Mouse (Mus musculus) limb, embryonic 13.5 days (tissue): ENCODE data around the gene Arhgef26. TPM values are rescaled to one million over a fixed set of nuclear protein-coding genes. Genes with fewer than 3 reads are reported as not detected.

Experiments used
- ATAC-seq: fragments of 200-750 bp; cut with Nextera tagmentation; 2 replicates; pipeline ENCODE4 v1.8.0; 2017; ENCODE audit warnings: low read depth, moderate number of reproducible peaks, moderate TSS enrichment; ENCODE audit not compliant: low FRiP score
- H3K27ac ChIP-seq: fragments of 300-500 bp; sonication (generic); 2 replicates; pipeline ENCODE4 v1.5.1; 2015; ENCODE audit warnings: inconsistent platforms, mild to moderate bottlenecking, moderate library complexity
- H3K27me3 ChIP-seq: fragments of 300-500 bp; sonication (generic); 2 replicates; pipeline ENCODE4 v1.6.1; 2015; ENCODE audit warnings: mild to moderate bottlenecking, inconsistent platforms
- H3K36me3 ChIP-seq: fragments of 300-500 bp; sonication (generic); 2 replicates; pipeline ENCODE4 v1.6.1; 2015; ENCODE audit warnings: inconsistent platforms, mild to moderate bottlenecking, moderate library complexity
- H3K4me1 ChIP-seq: fragments of 300-500 bp; sonication (generic); 2 replicates; pipeline ENCODE4 v1.6.1; 2015; ENCODE audit warnings: inconsistent platforms
- H3K4me2 ChIP-seq: fragments of 300-500 bp; sonication (generic); replicated peaks from 2 replicates; pipeline ENCODE4 v1.6.1; 2015; ENCODE audit warnings: inconsistent platforms, mild to moderate bottlenecking, moderate library complexity
- H3K4me3 ChIP-seq: fragments of 300-500 bp; sonication (generic); 2 replicates; pipeline ENCODE4 v1.5.1; 2015; ENCODE audit warnings: moderate library complexity, mild to moderate bottlenecking, inconsistent platforms
- H3K9ac ChIP-seq: fragments of 300-500 bp; sonication (generic); 2 replicates; pipeline ENCODE4 v1.6.1; 2015; ENCODE audit warnings: mild to moderate bottlenecking, inconsistent platforms
- H3K9me3 ChIP-seq: fragments of 300-500 bp; sonication (generic); 2 replicates; pipeline ENCODE4 v1.6.1; 2016; ENCODE audit warnings: inconsistent platforms
- WGBS: fragments of 180-500 bp; shearing (Covaris S2); methylation state at CpG from one replicate; pipeline ENCODE4 v1.1.7; 2015; 5-methylcytosine and 5-hydroxymethylcytosine counted together
- polyA plus RNA-seq: library from polyadenylated mRNA; unstranded; fragments of >200 nt; fragmentation: Nextera tagmentation; extraction: Ambion mirVana; gene quantifications from 2 replicates; pipeline ENCODE4 v1.2.1, GENCODE M21; 2015

Arhgef26 gene
- polyA plus RNA-seq, 1 experiment from 2014 or later = 10.5 TPM

GRCm38 (mm10) chr3:62392636-62393035 lies 54.5 kb downstream of the Arhgef26 start:
- H3K36me3 ChIP-seq = no peaks in the 10 kb centered on the region
- no peak overlapping the region for H3K4me2 ChIP-seq
- no peaks in the 10 kb centered on the region for H3K9me3 ChIP-seq
- ATAC-seq = no peak
- H3K4me3 ChIP-seq = no peak overlapping the region
- no peaks in the 10 kb centered on the region for H3K27me3 ChIP-seq
- H3K4me1 ChIP-seq = peaks cover 36% of the 10 kb centered on the region
- peak overlapping the region; percentile 53 for H3K27ac ChIP-seq
- no peak overlapping the region for H3K9ac ChIP-seq

- 64% methylated on average over 7 of the region's 7 CpGs for WGBS
- no peak overlapping the region for H3K9ac ChIP-seq
- H3K4me2 ChIP-seq = no peak overlapping the region
- no peaks in the 10 kb centered on the region for H3K36me3 ChIP-seq
- no peaks in the 10 kb centered on the region for H3K27me3 ChIP-seq
- no peak for ATAC-seq
- H3K27ac ChIP-seq = peak overlapping the region; percentile 33; the same call in 1 of the 2 replicates
- peaks cover 49% of the 10 kb centered on the region for H3K4me1 ChIP-seq
- no peaks in the 10 kb centered on the region for H3K9me3 ChIP-seq
- H3K4me3 ChIP-seq = no peak overlapping the region
These were observed 56.1 kb downstream of the Arhgef26 start for GRCm38 (mm10) chr3:62394284-62394683.

- H3K27me3 ChIP-seq = no peaks in the 10 kb centered on the region
- peak overlapping the region; percentile 16; the same call in 1 of the 2 replicates for H3K27ac ChIP-seq
- ATAC-seq = no peak
- peaks cover 50% of the 10 kb centered on the region for H3K4me1 ChIP-seq
- H3K9ac ChIP-seq = no peak overlapping the region
- H3K36me3 ChIP-seq = no peaks in the 10 kb centered on the region
- H3K4me2 ChIP-seq = no peak overlapping the region
- no peaks in the 10 kb centered on the region for H3K9me3 ChIP-seq
- 52% methylated on average over 5 of the region's 5 CpGs for WGBS
- no peak overlapping the region for H3K4me3 ChIP-seq
These were observed 57.2 kb downstream of the Arhgef26 start for GRCm38 (mm10) chr3:62395368-62395767.

- H3K27ac ChIP-seq = peak overlapping the region; percentile 73; the same call in 1 of the 2 replicates
- no peaks in the 10 kb centered on the region for H3K36me3 ChIP-seq
- no peaks in the 10 kb centered on the region for H3K27me3 ChIP-seq
- H3K4me2 ChIP-seq = 0 out of 2 replicates have a peak overlapping the region, but pooled peaks have one; percentile 9
- no peaks in the 10 kb centered on the region for H3K9me3 ChIP-seq
- peaks cover 50% of the 10 kb centered on the region for H3K4me1 ChIP-seq
- 18% methylated on average over 5 of the region's 5 CpGs for WGBS
- no peak overlapping the region for H3K4me3 ChIP-seq
- no peak overlapping the region for H3K9ac ChIP-seq
- no peak for ATAC-seq
These were observed 58.0 kb downstream of the Arhgef26 start for GRCm38 (mm10) chr3:62396109-62396508.

GRCm38 (mm10) chr3:62398094-62398493 lies 60.0 kb downstream of the Arhgef26 start:
- H3K4me3 ChIP-seq = no peak overlapping the region
- H3K27me3 ChIP-seq = no peaks in the 10 kb centered on the region
- H3K4me2 ChIP-seq = no peak overlapping the region
- no peak overlapping the region for H3K9ac ChIP-seq
- peaks cover 38% of the 10 kb centered on the region for H3K4me1 ChIP-seq
- ATAC-seq = no peak
- peak overlapping the region; percentile 72 for H3K27ac ChIP-seq
- no peaks in the 10 kb centered on the region for H3K9me3 ChIP-seq
- no peaks in the 10 kb centered on the region for H3K36me3 ChIP-seq

GRCm38 (mm10) chr3:62399826-62400746 lies 61.9 kb downstream of the Arhgef26 start:
- WGBS = 78% methylated on average over 12 of the region's 12 CpGs
- no peak overlapping the region for H3K4me3 ChIP-seq
- H3K36me3 ChIP-seq = no peaks in the 10 kb centered on the region
- no peak overlapping the region for H3K9ac ChIP-seq
- H3K27ac ChIP-seq = no peak overlapping the region
- peaks cover 34% of the 10 kb centered on the region for H3K4me1 ChIP-seq
- H3K4me2 ChIP-seq = no peak overlapping the region
- no peaks in the 10 kb centered on the region for H3K27me3 ChIP-seq
- H3K9me3 ChIP-seq = no peaks in the 10 kb centered on the region
- no peak for ATAC-seq

- no peak overlapping the region for H3K9ac ChIP-seq
- WGBS = 88% methylated on average over 2 of the region's 2 CpGs
- peaks cover 15% of the 10 kb centered on the region for H3K4me1 ChIP-seq
- H3K27me3 ChIP-seq = no peaks in the 10 kb centered on the region
- no peak for ATAC-seq
- H3K4me3 ChIP-seq = no peak overlapping the region
- H3K9me3 ChIP-seq = no peaks in the 10 kb centered on the region
- H3K4me2 ChIP-seq = no peak overlapping the region
- no peaks in the 10 kb centered on the region for H3K36me3 ChIP-seq
- H3K27ac ChIP-seq = no peak overlapping the region
These were observed 64.3 kb downstream of the Arhgef26 start for GRCm38 (mm10) chr3:62402466-62402865.

- H3K27me3 ChIP-seq = no peaks in the 10 kb centered on the region
- H3K27ac ChIP-seq = no peak overlapping the region
- no peak overlapping the region for H3K4me2 ChIP-seq
- H3K9me3 ChIP-seq = no peaks in the 10 kb centered on the region
- no peak overlapping the region for H3K9ac ChIP-seq
- 0 out of 2 replicates have a peak, but pooled peaks cover 5% of the 10 kb centered on the region for H3K4me1 ChIP-seq
- H3K36me3 ChIP-seq = no peaks in the 10 kb centered on the region
- no peak overlapping the region for H3K4me3 ChIP-seq
- 83% methylated on average over 7 of the region's 7 CpGs for WGBS
- ATAC-seq = no peak
These were observed 66.5 kb downstream of the Arhgef26 start for GRCm38 (mm10) chr3:62404477-62405246.

- WGBS = 41% methylated on average over 8 of the region's 8 CpGs
- H3K9ac ChIP-seq = no peak overlapping the region
These were observed 71.5 kb downstream of the Arhgef26 start for GRCm38 (mm10) chr3:62409555-62410182.

GRCm38 (mm10) chr3:62410491-62410890 lies 72.3 kb downstream of the Arhgef26 start:
- no peak for ATAC-seq
- no peaks in the 10 kb centered on the region for H3K9me3 ChIP-seq
- no peaks in the 10 kb centered on the region for H3K36me3 ChIP-seq
- no peak overlapping the region for H3K4me2 ChIP-seq
- H3K27me3 ChIP-seq = no peaks in the 10 kb centered on the region
- 79% methylated on average over 4 of the region's 4 CpGs for WGBS
- H3K27ac ChIP-seq = no peak overlapping the region
- no peak overlapping the region for H3K9ac ChIP-seq
- 0 out of 2 replicates have a peak, but pooled peaks cover 5% of the 10 kb centered on the region for H3K4me1 ChIP-seq
- no peak overlapping the region for H3K4me3 ChIP-seq

More at GRCm38 (mm10) chr3:62409555-62410182, 71.5 kb downstream of the Arhgef26 start:
- H3K4me2 ChIP-seq = no peak overlapping the region
- no peaks in the 10 kb centered on the region for H3K36me3 ChIP-seq
- H3K27me3 ChIP-seq = no peaks in the 10 kb centered on the region
- 0 out of 2 replicates have a peak, but pooled peaks cover 5% of the 10 kb centered on the region for H3K4me1 ChIP-seq
- no peak for ATAC-seq
- H3K27ac ChIP-seq = no peak overlapping the region
- H3K9me3 ChIP-seq = no peaks in the 10 kb centered on the region
- H3K4me3 ChIP-seq = no peak overlapping the region

- no peak overlapping the region for H3K4me3 ChIP-seq
These were observed 74.6 kb downstream of the Arhgef26 start for GRCm38 (mm10) chr3:62412704-62413103.

GRCm38 (mm10) chr3:62414926-62415325 lies 76.8 kb downstream of the Arhgef26 start:
- Histone ChIP-seq H3K9me3 (no peaks in the 10 kb centered on the region), H3K9ac (no peak overlapping the region)

More at GRCm38 (mm10) chr3:62412704-62413103, 74.6 kb downstream of the Arhgef26 start:
- no peak for ATAC-seq
- Histone ChIP-seq H3K9ac (no peak overlapping the region), H3K27ac (no peak overlapping the region), H3K4me2 (no peak overlapping the region), H3K36me3 (no peaks in the 10 kb centered on the region), H3K27me3 (no peaks in the 10 kb centered on the region), H3K9me3 (no peaks in the 10 kb centered on the region), H3K4me1 (0 out of 2 replicates have a peak, but pooled peaks cover 5% of the 10 kb centered on the region)
- WGBS = 62% methylated on average over 7 of the region's 7 CpGs

More at GRCm38 (mm10) chr3:62414926-62415325, 76.8 kb downstream of the Arhgef26 start:
- H3K4me1 ChIP-seq = no peaks in the 10 kb centered on the region
- WGBS = 94% methylated on average over 4 of the region's 4 CpGs
- no peak for ATAC-seq
- H3K36me3 ChIP-seq = no peaks in the 10 kb centered on the region
- H3K4me2 ChIP-seq = no peak overlapping the region
- no peaks in the 10 kb centered on the region for H3K27me3 ChIP-seq
- no peak overlapping the region for H3K27ac ChIP-seq
- no peak overlapping the region for H3K4me3 ChIP-seq
